Mouse (Mus musculus) ovary, postnatal 14 days (tissue): ENCODE results near the gene Rae1.

Experiments
- DNase-seq: peaks from one replicate; pipeline ENCODE4 v3.0.0; 2022; ENCODE audit warnings: low spot score

The Rae1 gene

DNA sequence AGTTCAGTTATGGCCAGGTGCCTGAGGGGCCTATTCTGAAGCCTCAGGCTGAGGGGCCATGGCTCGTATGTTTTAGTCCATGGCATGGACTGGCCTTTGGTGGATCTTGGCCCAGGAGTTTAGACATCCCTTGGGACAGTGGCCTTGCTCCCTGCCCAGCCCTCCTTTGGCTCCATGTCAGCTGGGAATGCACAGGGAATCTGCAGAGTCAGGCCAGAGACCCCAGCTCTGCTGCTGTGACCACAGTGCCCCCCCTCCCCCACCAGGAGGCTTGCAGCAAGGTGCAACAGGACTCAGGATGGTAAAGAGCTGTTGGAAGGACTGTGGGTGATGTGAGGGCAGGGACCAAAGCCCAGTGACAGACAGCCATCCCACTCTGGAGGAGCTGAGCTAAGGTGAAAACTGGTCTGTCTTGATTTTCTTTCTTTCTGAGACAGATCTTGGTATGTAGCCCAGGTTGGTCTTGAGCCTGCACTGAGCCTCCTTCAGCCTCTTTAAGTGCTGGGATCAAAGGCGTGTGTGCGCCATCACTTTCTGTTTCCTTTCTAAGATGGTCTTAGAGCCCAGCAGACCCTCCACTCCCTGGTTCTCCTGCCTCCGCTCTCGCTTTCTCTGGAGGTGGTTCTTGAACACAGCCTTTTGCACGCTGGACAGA, 27.4 kb downstream of the Rae1 start:
- no peak for DNase-seq

DNA sequence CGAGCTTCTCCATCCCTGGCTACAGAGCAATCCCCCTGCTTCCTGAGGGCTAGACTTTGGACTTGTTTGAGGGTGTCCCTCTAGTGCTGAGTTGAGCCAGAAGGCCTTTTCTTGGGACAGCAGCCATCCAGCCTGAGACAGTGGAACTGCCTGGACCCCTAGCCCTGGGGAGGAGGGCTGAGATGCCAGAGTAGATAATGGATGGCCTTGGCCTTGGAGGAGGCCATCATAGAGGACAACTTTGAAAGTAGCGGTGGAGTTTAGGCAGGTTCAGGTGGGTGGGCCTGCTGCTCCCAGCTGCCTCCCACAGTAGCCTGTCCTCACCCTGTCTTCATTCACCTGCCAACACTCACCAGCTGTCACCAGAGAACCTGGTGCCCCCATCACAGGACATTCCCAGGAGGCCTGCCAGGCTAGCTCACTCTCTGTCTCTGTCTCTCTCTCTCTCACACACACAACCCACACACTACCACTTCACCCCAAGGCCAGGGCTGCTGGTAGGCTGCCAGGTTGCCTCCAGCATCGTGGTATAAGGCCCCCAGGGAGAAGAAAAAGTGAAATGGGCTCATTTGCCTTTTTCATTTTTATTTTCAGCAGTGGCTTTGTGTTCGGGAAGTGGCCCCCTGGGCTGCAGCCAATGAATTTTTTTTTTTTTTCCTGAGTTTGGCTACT, 28.0 kb downstream of the Rae1 start:
- DNase-seq: no peak

GRCm38 (mm10) chr2:173028508-173029031, 28.7 kb downstream of the Rae1 start:
- no peak for DNase-seq

- DNase-seq: no peak
These were observed 30.8 kb downstream of the Rae1 start for GRCm38 (mm10) chr2:173030591-173031338.

GRCm38 (mm10) chr2:173033531-173033930, 33.6 kb downstream of the Rae1 start:
- DNase-seq: no peak

DNA sequence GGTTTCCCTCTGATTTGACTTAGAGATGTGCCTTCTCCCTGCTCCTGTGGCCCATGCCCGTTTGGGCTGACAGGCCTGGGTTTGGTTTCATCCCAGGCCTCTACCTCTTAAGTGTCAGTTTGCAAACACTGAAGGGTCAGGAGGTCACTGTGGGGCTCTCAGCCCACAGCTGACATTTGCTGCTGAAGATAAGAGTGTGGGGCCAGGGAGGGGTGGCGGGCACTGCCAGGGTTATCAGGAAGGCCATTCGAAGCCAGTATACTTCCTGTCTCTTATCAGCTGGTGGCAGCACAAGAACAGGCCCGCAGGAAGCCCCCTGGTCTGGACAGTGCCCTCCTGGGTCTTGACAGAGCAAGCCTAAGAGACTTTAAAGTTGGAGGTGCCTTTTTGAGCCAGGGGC, 35.1 kb downstream of the Rae1 start:
- no peak for DNase-seq

GRCm38 (mm10) chr2:173035653-173036052, 35.7 kb downstream of the Rae1 start:
- no peak for DNase-seq

DNA sequence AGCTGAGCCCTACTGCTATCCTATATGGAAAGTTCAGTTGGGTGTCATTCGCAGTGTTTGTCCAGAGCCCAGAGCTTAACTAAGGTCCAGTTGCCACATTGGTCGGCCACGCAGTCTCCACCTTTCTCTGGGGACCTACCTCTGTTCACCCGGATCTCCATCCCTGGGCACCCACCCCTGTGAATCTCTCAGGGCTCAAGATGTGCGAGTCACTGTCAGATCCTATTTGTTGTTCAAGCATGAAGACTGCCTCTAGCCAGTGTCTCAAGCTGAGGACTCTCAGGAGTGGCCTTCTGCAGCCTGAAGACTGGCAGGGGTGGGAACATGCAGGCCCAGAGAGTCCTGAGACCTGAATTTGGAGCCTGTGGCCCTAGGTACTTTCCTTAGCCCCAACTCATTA, 36.1 kb downstream of the Rae1 start:
- no peak for DNase-seq

DNA sequence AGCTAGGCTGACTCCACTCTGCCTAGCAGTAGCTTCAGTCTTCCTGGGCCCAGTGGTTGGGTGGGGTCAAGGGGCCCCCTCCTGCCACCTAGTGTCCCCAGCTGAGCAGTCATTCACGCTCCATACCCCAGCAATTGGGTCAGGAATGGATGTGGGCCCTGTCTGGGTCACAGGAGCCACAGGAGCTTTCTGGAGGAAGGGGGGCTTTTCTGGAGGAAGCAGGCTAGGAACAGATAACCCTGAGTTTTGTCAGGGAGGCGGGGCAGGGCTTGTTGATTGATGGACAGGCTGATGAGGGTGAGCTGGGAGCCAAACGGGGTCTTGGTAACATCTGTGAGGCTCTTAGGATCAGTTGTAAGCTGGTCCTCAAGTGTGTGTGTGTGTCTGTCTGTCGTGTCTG, 36.7 kb downstream of the Rae1 start:
- no peak for DNase-seq

DNA sequence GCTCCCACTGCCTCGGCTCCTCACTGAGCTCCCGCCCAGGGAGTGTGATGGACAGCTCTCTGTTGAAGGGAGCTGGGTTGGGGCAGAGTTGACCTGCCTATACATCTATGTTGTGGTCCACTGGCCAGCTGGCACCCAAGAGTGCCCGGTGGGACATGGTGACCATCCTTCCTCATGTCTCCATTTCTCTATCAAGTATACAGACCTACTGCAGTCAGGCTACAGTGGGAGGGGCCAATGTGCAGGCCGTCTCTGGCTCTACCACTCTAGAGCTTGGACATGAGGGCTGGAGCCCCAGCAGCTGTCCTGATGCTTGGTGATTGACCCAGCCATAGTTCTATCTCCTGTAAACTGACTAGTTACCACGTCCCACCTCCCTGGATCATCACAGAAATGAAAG, 37.4 kb downstream of the Rae1 start:
- DNase-seq: no peak

GRCm38 (mm10) chr2:173037827-173038607, 38.1 kb downstream of the Rae1 start:
- no peak for DNase-seq

DNA sequence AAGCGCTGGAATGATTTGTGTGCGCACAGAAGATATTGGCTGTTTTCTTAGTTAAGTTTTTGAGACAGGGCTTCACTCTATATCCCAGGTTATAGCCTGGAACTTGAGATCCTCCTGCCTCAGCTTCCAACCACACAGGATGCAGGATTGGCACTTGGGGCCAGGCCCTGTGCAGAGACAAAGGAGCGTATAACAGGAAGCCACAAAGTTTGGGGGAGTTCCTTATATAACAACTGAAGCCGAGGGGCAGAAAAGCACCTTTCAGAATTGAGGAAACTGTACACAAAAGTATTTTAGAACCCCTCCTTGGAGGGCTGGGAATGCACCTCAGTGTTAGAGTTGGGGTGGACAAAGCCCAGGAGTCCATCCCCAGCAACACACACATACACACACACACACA, 39.1 kb downstream of the Rae1 start:
- DNase-seq: no peak

- no peak for DNase-seq
These were observed 40.9 kb downstream of the Rae1 start for GRCm38 (mm10) chr2:173040803-173041202.

DNA sequence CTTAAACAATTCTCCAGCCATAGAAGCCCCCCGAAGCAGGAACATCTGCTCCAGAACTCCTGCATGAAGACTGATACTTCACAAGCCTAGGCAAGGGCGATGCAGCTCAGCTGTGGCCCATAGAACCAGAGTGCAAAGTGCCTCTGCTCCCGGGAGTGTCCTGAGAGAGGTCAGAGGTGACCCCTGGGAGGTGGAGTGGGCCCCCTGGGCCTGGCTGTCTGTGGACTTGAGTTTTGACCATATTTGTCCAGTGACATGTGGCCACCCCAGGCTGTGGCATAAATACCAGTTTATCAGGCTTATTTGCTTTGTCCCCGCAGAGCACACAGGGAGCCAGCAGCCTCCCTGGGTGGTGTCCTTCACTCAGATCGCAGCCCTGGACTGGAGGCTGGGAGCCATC, 41.3 kb downstream of the Rae1 start:
- DNase-seq: no peak

GRCm38 (mm10) chr2:173041893-173042292, 42.0 kb downstream of the Rae1 start:
- no peak for DNase-seq

- DNase-seq: no peak
These were observed 42.7 kb downstream of the Rae1 start for GRCm38 (mm10) chr2:173042504-173043162.

DNA sequence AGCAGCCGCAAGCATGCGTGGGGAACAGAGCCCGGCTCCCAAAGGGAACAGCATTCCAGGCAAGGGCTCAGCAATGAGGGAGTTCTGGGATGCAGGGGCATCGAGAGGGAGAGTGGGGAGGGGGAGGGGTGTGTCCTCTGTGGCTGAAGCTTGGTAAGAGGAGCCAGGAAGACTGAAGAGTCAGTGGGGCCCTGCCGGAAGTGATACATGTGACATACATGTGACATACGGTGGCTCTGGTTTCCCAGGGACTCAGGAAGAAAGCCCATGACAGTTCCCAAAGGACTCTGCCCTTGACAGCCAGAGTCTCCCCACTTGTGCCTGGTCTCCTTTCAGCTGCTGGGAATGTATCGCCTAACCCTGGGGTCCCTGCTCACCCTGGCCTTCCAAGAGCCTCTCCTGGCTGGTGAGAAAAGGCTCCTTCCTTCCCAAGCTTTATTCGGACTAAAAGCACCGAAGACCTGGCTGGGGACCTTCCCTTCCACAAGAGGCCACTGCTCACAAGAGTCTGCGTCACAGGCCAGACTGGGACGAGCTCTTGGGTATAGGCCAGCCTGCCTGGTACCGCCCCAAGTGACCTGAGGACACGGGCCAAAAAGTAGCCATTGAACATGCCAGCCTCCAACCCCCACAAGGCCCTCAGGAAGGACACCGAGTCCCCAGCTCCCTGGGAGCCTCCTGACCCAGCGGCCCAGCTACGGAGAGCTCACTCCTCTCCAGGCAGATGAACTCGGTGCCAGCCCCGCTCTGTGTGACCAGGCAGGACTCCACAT, 44.5 kb downstream of the Rae1 start:
- no peak for DNase-seq

GRCm38 (mm10) chr2:173046582-173047297, 46.8 kb downstream of the Rae1 start:
- no peak for DNase-seq

DNA sequence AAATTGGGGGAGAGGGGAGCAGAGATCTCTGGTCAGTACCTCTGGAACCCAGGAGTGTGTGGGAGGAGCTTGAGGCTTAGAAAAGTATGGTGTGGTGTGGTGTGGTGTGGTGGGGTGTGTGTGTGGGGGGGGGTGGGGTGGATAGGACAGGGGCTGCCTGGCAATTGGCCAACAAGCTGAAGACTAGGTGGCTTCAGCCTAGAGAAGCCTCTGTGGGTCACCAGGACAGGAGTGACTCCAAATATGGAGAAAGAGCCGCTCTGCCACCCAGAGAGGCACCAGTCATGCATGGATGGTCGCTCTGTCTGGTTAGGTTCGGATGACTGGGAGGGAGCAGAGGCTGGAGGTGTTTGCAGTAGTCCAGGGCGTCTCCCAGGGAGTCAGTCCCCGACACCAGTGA, 47.6 kb downstream of the Rae1 start:
- DNase-seq: no peak

- no peak for DNase-seq
These were observed 48.3 kb downstream of the Rae1 start for GRCm38 (mm10) chr2:173048041-173048745.
